Mouse (Mus musculus) kidney, adult 2 months (tissue): ENCODE measurements around the gene Tmem109. TPM values are rescaled to one million over a fixed set of nuclear protein-coding genes. Genes with fewer than 3 reads are reported as not detected.
A peak's percentile ranks its signal among the peaks of the same experiment; 100 is the strongest.

Experiments
- DNase-seq: peaks from one replicate; pipeline ENCODE4 v3.0.0; 2021
- H3K27ac ChIP-seq: fragments of 200-500 bp; 2 replicates; pipeline ENCODE4 v1.5.1; 2012; ENCODE audit warnings: low read depth, low read length, control low read depth, inconsistent platforms; ENCODE audit not compliant: insufficient read depth
- H3K27me3 ChIP-seq: fragments of 200-500 bp; replicated peaks from 2 replicates; pipeline ENCODE4 v1.6.1; 2012; ENCODE audit warnings: mild to moderate bottlenecking, moderate library complexity, low read length, inconsistent platforms; ENCODE audit not compliant: control insufficient read depth, insufficient read depth
- H3K36me3 ChIP-seq: fragments of 200-500 bp; 2 replicates; pipeline ENCODE4 v1.6.1; 2012; ENCODE audit warnings: mild to moderate bottlenecking, moderate library complexity, low read length, inconsistent platforms; ENCODE audit not compliant: control insufficient read depth, insufficient read depth
- H3K4me1 ChIP-seq: fragments of 200-500 bp; 2 replicates; pipeline ENCODE4 v1.6.1; 2011; ENCODE audit warnings: low read length; ENCODE audit not compliant: control insufficient read depth, insufficient read depth
- H3K4me3 ChIP-seq: fragments of 200-500 bp; 2 replicates; pipeline ENCODE4 v1.5.1; 2011; ENCODE audit warnings: mild to moderate bottlenecking, low read depth, low read length, control low read depth; ENCODE audit not compliant: insufficient read depth
- CTCF ChIP-seq: fragments of 200-500 bp; conservative IDR thresholded peaks from 2 replicates; pipeline ENCODE4 v1.5.1; 2011; ENCODE audit warnings: low read depth, mild to moderate bottlenecking, control low read depth, low read length, moderate library complexity, mixed read lengths; ENCODE audit not compliant: insufficient read depth, insufficient read length
- POLR2A ChIP-seq: fragments of 200-500 bp; IDR thresholded peaks from one replicate; pipeline ENCODE4 v1.6.1; 2011; ENCODE audit warnings: low read depth, low read length, control low read depth
- WGBS: fragments of 180-500 bp; shearing (Covaris S2); methylation state at CpG from one replicate; pipeline ENCODE4 v1.1.7; 2018; 5-methylcytosine and 5-hydroxymethylcytosine counted together
- polyA plus RNA-seq: library from polyadenylated mRNA; depleted of rRNA; stranded (reverse); fragments of >200 nt; gene quantifications from 2 replicates; pipeline ENCODE4 v1.2.3, GENCODE M21; 2012

Gene Tmem109
- polyA plus RNA-seq, 1 experiment: 101 TPM

DNA sequence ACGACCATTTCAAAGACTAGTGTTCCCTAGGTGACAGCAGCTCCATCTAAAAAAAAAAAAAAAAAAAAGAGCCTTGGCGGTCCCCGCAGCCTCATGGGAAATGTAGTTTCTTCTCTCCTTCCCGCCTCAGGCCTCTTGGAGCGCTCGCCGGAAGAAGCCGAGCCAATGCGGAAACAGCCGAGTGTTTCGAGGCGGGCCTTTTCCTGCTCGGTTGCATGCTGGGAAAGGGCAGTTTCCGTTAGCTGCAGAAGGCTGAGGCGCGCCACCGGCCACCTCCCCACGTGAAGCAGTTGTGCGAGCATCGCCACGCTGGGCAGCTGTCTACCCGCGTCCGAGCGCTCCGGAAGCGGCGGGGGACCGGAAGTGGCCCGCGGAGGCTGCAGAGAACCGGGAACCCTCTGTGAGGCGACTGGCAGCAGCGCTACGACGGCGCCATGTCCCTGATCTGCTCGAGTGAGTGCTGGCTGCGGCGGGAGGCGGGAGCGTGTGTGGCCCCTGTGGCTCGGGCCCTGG, 13.3 kb upstream of the Tmem109 start, which contains the start of gene Prpf19:
TSS of gene Prpf19 (plus strand) at position 216 of the 513 bp plus-strand sequence.
- DNase-seq: peak; percentile 99
- under 1% methylated on average over 43 of the region's 43 CpGs for WGBS
- Histone ChIP-seq H3K4me1 (peaks cover 4% of the 10 kb centered on the region; the same call in 1 of the 2 replicates), H3K27me3 (no peaks in the 10 kb centered on the region), H3K36me3 (no peaks in the 10 kb centered on the region), H3K27ac (peak within 1 kb of the TSS; percentile 72), H3K4me3 (peak within 1 kb of the TSS; percentile 89)
- TF ChIP-seq CTCF (no peak), POLR2A (peak; percentile 59)

DNA sequence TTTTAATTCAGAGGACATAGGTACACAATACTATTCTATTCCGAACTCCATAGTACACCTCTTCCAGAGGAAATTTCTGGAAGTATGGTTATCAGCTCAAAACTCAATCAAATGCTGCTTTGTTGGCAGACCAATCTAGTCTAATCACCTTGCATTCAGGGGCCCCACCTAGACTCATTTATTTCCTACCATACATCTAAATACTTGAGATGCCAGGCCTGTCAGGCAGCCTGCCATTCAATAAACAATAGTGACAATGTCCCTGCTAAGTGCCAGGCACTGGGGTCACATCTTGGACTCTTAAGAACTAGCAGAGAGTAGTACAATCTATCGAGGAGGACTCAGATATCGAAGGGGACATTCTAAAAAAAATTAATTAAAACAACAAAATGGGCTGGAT, 10.4 kb upstream of the Tmem109 start:
- Histone ChIP-seq H3K4me1 (peaks cover 4% of the 10 kb centered on the region; the same call in 1 of the 2 replicates), H3K27me3 (no peaks in the 10 kb centered on the region), H3K4me3 (no peak overlapping the region), H3K36me3 (no peaks in the 10 kb centered on the region), H3K27ac (no peak overlapping the region)
- DNase-seq: no peak
- TF ChIP-seq CTCF (no peak), POLR2A (no peak)
- 92% methylated on average over 3 of the region's 3 CpGs for WGBS

- TF ChIP-seq POLR2A (no peak), CTCF (no peak)
- no peaks in the 10 kb centered on the region; the same call in 1 of the 2 replicates for H3K4me1 ChIP-seq
- no peaks in the 10 kb centered on the region for H3K27me3 ChIP-seq
- no peaks in the 10 kb centered on the region for H3K36me3 ChIP-seq
- H3K4me3 ChIP-seq: peak overlapping the region; percentile 71
- DNase-seq: no peak
- WGBS: 4% methylated on average over 14 of the region's 14 CpGs
- peak overlapping the region; percentile 57; the same call in 1 of the 2 replicates for H3K27ac ChIP-seq
These were observed 801 bp downstream of the Tmem109 start for GRCm38 (mm10) chr19:10880975-10881425.

DNA sequence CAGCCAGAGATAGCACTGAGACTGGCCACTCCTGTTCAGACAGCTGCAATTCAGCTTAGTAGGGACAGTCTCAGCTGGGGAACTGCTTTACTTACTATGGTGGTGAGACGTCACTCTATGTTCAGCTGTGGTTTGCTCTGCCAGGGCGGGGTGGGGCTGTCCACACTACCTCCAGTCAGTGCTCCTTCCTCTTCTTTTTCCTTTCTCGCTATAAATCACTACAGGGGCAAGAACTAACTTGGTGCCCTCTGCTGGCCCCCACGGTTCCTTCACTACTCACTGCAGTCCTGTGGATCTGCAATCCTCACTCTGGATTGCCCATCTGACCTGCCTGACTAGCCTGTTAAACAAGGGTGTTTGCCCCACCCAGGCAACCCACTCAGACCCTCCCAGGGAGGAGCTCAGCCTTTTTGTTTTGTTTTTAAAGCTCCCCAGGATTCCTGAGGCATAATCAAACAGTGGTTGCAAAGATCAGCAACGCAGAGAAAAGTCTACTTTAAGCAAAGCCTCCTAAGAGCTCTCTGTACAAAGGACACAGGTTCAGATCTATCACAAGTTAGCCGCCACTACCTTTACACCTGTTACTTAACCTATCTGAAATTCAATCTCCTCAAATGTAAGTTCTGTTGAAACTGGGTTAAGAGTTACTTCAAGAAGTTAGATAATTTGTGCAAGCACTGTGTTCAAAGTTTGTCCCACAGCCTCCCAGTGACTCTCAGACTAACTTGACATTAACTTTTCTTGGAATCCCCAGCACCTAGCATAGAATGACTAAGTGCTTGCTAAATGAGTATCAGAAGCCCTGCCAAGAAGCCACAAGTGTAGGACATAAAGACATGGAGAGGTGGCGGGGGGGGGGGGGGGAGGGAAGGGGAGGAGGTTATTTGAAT, 1.5 kb downstream of the Tmem109 start:
- H3K27me3 ChIP-seq: no peaks in the 10 kb centered on the region
- TF ChIP-seq POLR2A (no peak), CTCF (peak; percentile 36; the same call in 1 of the 2 replicates)
- H3K4me3 ChIP-seq: no peak overlapping the region
- H3K36me3 ChIP-seq: no peaks in the 10 kb centered on the region
- H3K27ac ChIP-seq: no peak overlapping the region
- DNase-seq: peak; percentile 67
- H3K4me1 ChIP-seq: no peaks in the 10 kb centered on the region; the same call in 1 of the 2 replicates
- 26% methylated on average over 7 of the region's 7 CpGs for WGBS

GRCm38 (mm10) chr19:10878201-10878837, 3.5 kb downstream of the Tmem109 start:
- Histone ChIP-seq H3K4me1 (no peaks in the 10 kb centered on the region; the same call in 1 of the 2 replicates), H3K27ac (no peak overlapping the region), H3K27me3 (no peaks in the 10 kb centered on the region), H3K4me3 (no peak overlapping the region), H3K36me3 (peaks cover under 1% of the 10 kb centered on the region; the same call in 1 of the 2 replicates)
- 79% methylated on average over 7 of the region's 7 CpGs for WGBS
- TF ChIP-seq CTCF (no peak), POLR2A (no peak)
- DNase-seq: peak; percentile 8

DNA sequence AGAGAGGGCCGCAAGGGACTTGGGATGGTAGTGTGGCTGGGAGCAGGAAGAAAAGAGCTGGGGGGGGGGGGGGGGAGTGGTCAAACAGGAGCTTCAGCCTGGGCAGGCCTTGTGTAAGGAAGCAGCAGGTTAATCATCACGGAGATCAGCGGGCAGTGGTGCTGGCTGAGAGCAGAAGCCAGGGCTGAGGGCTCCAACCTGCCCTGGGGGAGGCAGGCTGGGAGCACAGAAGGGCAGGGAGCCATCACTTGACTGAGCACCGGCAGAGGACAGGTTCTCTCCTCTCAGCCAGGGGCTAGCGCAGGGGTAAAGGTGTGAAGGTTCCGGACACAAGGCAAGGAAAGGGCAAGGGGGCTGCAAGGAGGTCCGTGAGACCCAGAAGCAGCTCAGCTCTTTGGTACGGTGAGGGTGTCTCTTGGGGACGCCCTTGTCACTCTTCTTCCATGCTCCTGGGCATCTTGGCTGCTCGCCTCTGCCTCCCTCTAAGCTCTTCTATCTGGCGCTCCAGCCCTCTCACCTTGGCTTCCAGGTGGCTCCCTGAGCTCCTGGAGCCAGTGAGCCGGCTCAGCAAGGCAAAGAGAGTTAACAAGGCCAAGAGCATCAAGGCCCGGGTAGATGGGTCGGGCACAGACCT, 10.4 kb downstream of the Tmem109 start:
- 68% methylated on average over 14 of the region's 14 CpGs for WGBS
- H3K27ac ChIP-seq: no peak overlapping the region
- DNase-seq: no peak

GRCm38 (mm10) chr19:10870676-10871075, 11.1 kb downstream of the Tmem109 start:
- H3K36me3 ChIP-seq: peaks cover 4% of the 10 kb centered on the region
- no peak for TF ChIP-seq POLR2A
- TF ChIP-seq CTCF: no peak
- H3K4me3 ChIP-seq: no peak overlapping the region
- WGBS: 89% methylated on average over 3 of the region's 3 CpGs
- no peak for DNase-seq
- H3K27ac ChIP-seq: no peak overlapping the region
- peaks cover 4% of the 10 kb centered on the region; the same call in 1 of the 2 replicates for H3K4me1 ChIP-seq
- no peaks in the 10 kb centered on the region for H3K27me3 ChIP-seq

More for the DNA sequence above, 10.4 kb downstream of the Tmem109 start:
- peaks cover 4% of the 10 kb centered on the region; the same call in 1 of the 2 replicates for H3K4me1 ChIP-seq
- no peaks in the 10 kb centered on the region for H3K27me3 ChIP-seq
- peaks cover 4% of the 10 kb centered on the region for H3K36me3 ChIP-seq
- H3K4me3 ChIP-seq: no peak overlapping the region
- TF ChIP-seq CTCF: no peak
- no peak for TF ChIP-seq POLR2A
